18 mouse cellular contexts compared by ENCODE assay signal in the genomic region with DNA sequence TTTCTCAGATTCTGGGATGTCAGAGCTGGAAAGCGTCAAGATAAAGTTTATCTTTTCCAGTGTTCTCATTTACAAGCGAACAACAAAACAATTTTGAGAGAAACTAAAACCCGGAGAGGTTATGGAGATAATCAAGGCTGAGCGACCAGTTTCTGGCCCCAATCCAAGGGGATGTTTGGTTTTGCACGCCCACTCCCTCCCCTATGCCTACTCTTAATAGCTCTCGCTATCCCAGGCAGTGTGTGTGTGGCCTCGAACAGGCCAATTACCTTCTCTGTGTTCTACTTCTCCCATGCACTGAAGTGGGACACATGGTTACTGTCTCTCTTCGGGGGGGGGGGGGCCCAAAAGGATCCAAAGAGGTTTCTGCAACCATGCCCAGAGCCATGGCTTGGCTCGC.
DNase-seq lines count a peak whose midpoint lies in the region; ATAC-seq lines count a peak whose summit lies in the region.
"Had no signal": no experiment of that assay in that cellular context is flagged by ENCODE, and none has a peak within 500 bp of the region (broad histone marks: within the 10 kb centered on the region; RNA-seq: fewer than 3 reads in every experiment).

No protein-coding gene starts in this region.

- H3K4me3 ChIP-seq in embryonic facial prominence, embryonic 11.5 days (ENCODE audit: low read depth, low read length) = no peak overlapping the region
- H3K4me3 ChIP-seq in embryonic facial prominence, embryonic 10.5 days = no peak overlapping the region
- no peak overlapping the region for H3K4me3 ChIP-seq in heart, embryonic 16.5 days (ENCODE audit: low read length)
- no peak overlapping the region for H3K4me3 ChIP-seq in midbrain, embryonic 11.5 days (ENCODE audit: low read depth, low read length)
- no peak overlapping the region for H3K4me3 ChIP-seq in midbrain, embryonic 16.5 days (ENCODE audit: low read depth, low read length)
- H3K4me3 ChIP-seq in embryonic facial prominence, embryonic 15.5 days (replicated peaks) = no peak overlapping the region
- H3K4me3 ChIP-seq: limb, embryonic 13.5 days had no signal

- H3K36me3 ChIP-seq in embryonic facial prominence, embryonic 11.5 days (replicated peaks; ENCODE audit: control insufficient read depth, insufficient read depth, low read depth, low read length) = no peaks in the 10 kb centered on the region
- no peaks in the 10 kb centered on the region for H3K36me3 ChIP-seq in embryonic facial prominence, embryonic 10.5 days (replicated peaks)
- H3K36me3 ChIP-seq in heart, embryonic 16.5 days (ENCODE audit: control insufficient read depth, insufficient read depth) = no peaks in the 10 kb centered on the region
- H3K36me3 ChIP-seq in midbrain, embryonic 11.5 days (ENCODE audit: control insufficient read depth, insufficient read depth, low read length) = no peaks in the 10 kb centered on the region
- H3K36me3 ChIP-seq in midbrain, embryonic 16.5 days (ENCODE audit: control insufficient read depth, insufficient read depth, low read length) = no peaks in the 10 kb centered on the region
- H3K36me3 ChIP-seq in embryonic facial prominence, embryonic 15.5 days = no peaks in the 10 kb centered on the region
- H3K36me3 ChIP-seq: limb, embryonic 13.5 days had no signal

- H3K4me1 ChIP-seq in embryonic facial prominence, embryonic 11.5 days (ENCODE audit: control insufficient read depth, insufficient read depth, low read length) = no peaks in the 10 kb centered on the region; the same call in 1 of the 2 replicates
- H3K4me1 ChIP-seq in embryonic facial prominence, embryonic 10.5 days = peaks cover 59% of the 10 kb centered on the region
- H3K4me1 ChIP-seq in heart, embryonic 16.5 days (ENCODE audit: control insufficient read depth, insufficient read depth, low read length) = peaks cover 34% of the 10 kb centered on the region
- H3K4me1 ChIP-seq in midbrain, embryonic 11.5 days (ENCODE audit: control insufficient read depth, insufficient read depth, low read length) = 0 out of 2 replicates have a peak, but pooled peaks cover 3% of the 10 kb centered on the region
- H3K4me1 ChIP-seq in midbrain, embryonic 16.5 days (ENCODE audit: control insufficient read depth, insufficient read depth, low read length) = peaks cover 14% of the 10 kb centered on the region
- H3K4me1 ChIP-seq in embryonic facial prominence, embryonic 15.5 days = peaks cover 19% of the 10 kb centered on the region

- no peaks in the 10 kb centered on the region for H3K9me3 ChIP-seq in embryonic facial prominence, embryonic 11.5 days (replicated peaks; ENCODE audit: control insufficient read depth, low read length)
- no peaks in the 10 kb centered on the region for H3K9me3 ChIP-seq in embryonic facial prominence, embryonic 10.5 days
- no peaks in the 10 kb centered on the region for H3K9me3 ChIP-seq in heart, embryonic 16.5 days (replicated peaks; ENCODE audit: control insufficient read depth, low read length)
- no peaks in the 10 kb centered on the region for H3K9me3 ChIP-seq in midbrain, embryonic 11.5 days (ENCODE audit: control insufficient read depth, low read length)
- no peaks in the 10 kb centered on the region for H3K9me3 ChIP-seq in midbrain, embryonic 16.5 days (replicated peaks; ENCODE audit: control insufficient read depth, low read length, poor library complexity, severe bottlenecking)
- H3K9me3 ChIP-seq in embryonic facial prominence, embryonic 15.5 days (replicated peaks) = no peaks in the 10 kb centered on the region

- no peak overlapping the region for H3K4me2 ChIP-seq in embryonic facial prominence, embryonic 11.5 days (ENCODE audit: low read depth, low read length)
- H3K4me2 ChIP-seq in heart, embryonic 16.5 days (ENCODE audit: low read depth, low read length) = peak overlapping the region; percentile 16; the same call in 1 of the 2 replicates
- H3K4me2 ChIP-seq in midbrain, embryonic 11.5 days = no peak overlapping the region
- H3K4me2 ChIP-seq in midbrain, embryonic 16.5 days (ENCODE audit: low read length) = no peak overlapping the region
- H3K4me2 ChIP-seq in embryonic facial prominence, embryonic 15.5 days (replicated peaks) = no peak overlapping the region
- H3K4me2 ChIP-seq: hindbrain, embryonic 14.5 days; limb, embryonic 13.5 days had no signal

- no peak overlapping the region for H3K9ac ChIP-seq in embryonic facial prominence, embryonic 11.5 days (replicated peaks; ENCODE audit: low read length)
- no peak overlapping the region for H3K9ac ChIP-seq in heart, embryonic 16.5 days (ENCODE audit: low read length)
- no peak overlapping the region for H3K9ac ChIP-seq in midbrain, embryonic 11.5 days (ENCODE audit: low read length)
- H3K9ac ChIP-seq in midbrain, embryonic 16.5 days (ENCODE audit: low read depth, low read length) = no peak overlapping the region
- no peak overlapping the region for H3K9ac ChIP-seq in embryonic facial prominence, embryonic 15.5 days
- H3K9ac ChIP-seq: hindbrain, embryonic 14.5 days; limb, embryonic 13.5 days had no signal

- 50% methylated on average over 9 of the region's 9 CpGs for WGBS in embryonic facial prominence, embryonic 11.5 days
- 60% methylated on average over 9 of the region's 9 CpGs for WGBS in embryonic facial prominence, embryonic 10.5 days
- 24% methylated on average over 9 of the region's 9 CpGs for WGBS in heart, embryonic 16.5 days
- WGBS in midbrain, embryonic 11.5 days = 76% methylated on average over 9 of the region's 9 CpGs
- WGBS in midbrain, embryonic 16.5 days = 56% methylated on average over 9 of the region's 9 CpGs
- 22% methylated on average over 9 of the region's 9 CpGs for WGBS in embryonic facial prominence, embryonic 15.5 days

- H3K27ac ChIP-seq in embryonic facial prominence, embryonic 11.5 days (replicated peaks; ENCODE audit: low read depth, low read length) = no peak overlapping the region
- H3K27ac ChIP-seq in embryonic facial prominence, embryonic 10.5 days (replicated peaks) = no peak overlapping the region
- no peak overlapping the region for H3K27ac ChIP-seq in heart, embryonic 16.5 days (ENCODE audit: low read length)
- H3K27ac ChIP-seq in midbrain, embryonic 11.5 days (ENCODE audit: low read depth, low read length) = no peak overlapping the region
- H3K27ac ChIP-seq in midbrain, embryonic 16.5 days (ENCODE audit: low read length) = no peak overlapping the region
- H3K27ac ChIP-seq in embryonic facial prominence, embryonic 15.5 days (replicated peaks) = no peak overlapping the region
- H3K27ac ChIP-seq: hindbrain, embryonic 14.5 days; limb, embryonic 13.5 days had no signal

- H3K27me3 ChIP-seq in embryonic facial prominence, embryonic 11.5 days (ENCODE audit: control insufficient read depth, insufficient read depth, low read length) = no peaks in the 10 kb centered on the region
- H3K27me3 ChIP-seq in embryonic facial prominence, embryonic 10.5 days (replicated peaks; ENCODE audit: low read depth, poor library complexity, severe bottlenecking) = no peaks in the 10 kb centered on the region
- H3K27me3 ChIP-seq in heart, embryonic 16.5 days (ENCODE audit: control insufficient read depth, insufficient read depth, low read length) = no peaks in the 10 kb centered on the region
- H3K27me3 ChIP-seq in midbrain, embryonic 11.5 days (ENCODE audit: control insufficient read depth, insufficient read depth, low read length) = no peaks in the 10 kb centered on the region
- no peaks in the 10 kb centered on the region for H3K27me3 ChIP-seq in midbrain, embryonic 16.5 days (ENCODE audit: control insufficient read depth, insufficient read depth, low read depth, low read length)
- H3K27me3 ChIP-seq in embryonic facial prominence, embryonic 15.5 days = no peaks in the 10 kb centered on the region
- H3K27me3 ChIP-seq: CH12.LX; limb, embryonic 13.5 days had no signal

- DNase-seq in embryonic facial prominence, embryonic 11.5 days (ENCODE audit: low spot score) = peak; percentile 26
- no peak for DNase-seq in embryonic facial prominence, embryonic 10.5 days (ENCODE audit: low spot score)
- DNase-seq in heart, adult 18-20 months = no peak
- DNase-seq in midbrain, embryonic 11.5 days (ENCODE audit: low spot score, missing footprints) = peak; percentile 76
- no peak for DNase-seq in thymus, adult 18-20 months
- DNase-seq: adrenal gland, postnatal 25 days; cerebellum, adult 9-10 months; kidney, adult 11 months; kidney, postnatal 10 days; layer of hippocampus, adult 9-11 months; lung, adult 2 months; thymus, postnatal 14 days had no signal

- 0 out of 2 replicates have a peak, but pooled peaks have one; percentile 61 for ATAC-seq in embryonic facial prominence, embryonic 11.5 days (replicated peaks; ENCODE audit: insufficient number of reproducible peaks, low FRiP score, low TSS enrichment, low read depth)
- ATAC-seq in heart, embryonic 16.5 days (replicated peaks; ENCODE audit: extremely low read depth, insufficient read depth, low FRiP score) = no peak
- no peak for ATAC-seq in midbrain, embryonic 11.5 days (ENCODE audit: low FRiP score)
- no peak for ATAC-seq in midbrain, embryonic 16.5 days
- 0 out of 2 replicates have a peak, but pooled peaks have one; percentile 54 for ATAC-seq in embryonic facial prominence, embryonic 15.5 days (ENCODE audit: insufficient number of reproducible peaks, low FRiP score, low TSS enrichment, low read depth)

Comparison
In these comparisons a context has a peak if more than half of its experiments do, and no peak if none do; other contexts are left out.
1. DNase-seq: peak in embryonic facial prominence, embryonic 11.5 days (single experiment) and midbrain, embryonic 11.5 days (single experiment); none in embryonic facial prominence, embryonic 10.5 days (single experiment), heart, adult 18-20 months (0 of 2) and thymus, adult 18-20 months (0 of 2).
2. ATAC-seq: peak in embryonic facial prominence, embryonic 11.5 days (single experiment) and embryonic facial prominence, embryonic 15.5 days (single experiment); none in heart, embryonic 16.5 days (single experiment), midbrain, embryonic 11.5 days (single experiment) and midbrain, embryonic 16.5 days (single experiment).